Mouse (Mus musculus): ENCODE measurements around the gene Bphl.
A peak's percentile ranks its signal among the peaks of the same experiment; 100 is the strongest.
"Not testable (repeated sequence)": the region's sequence is repeated elsewhere in the genome, so short reads cannot be mapped to it uniquely, and the experiment has no call there.

Gene Bphl

GRCm38 (mm10) chr13:34088201-34088649 is 50.8 kb downstream of the Bphl start:
- not testable (repeated sequence) for DNase-seq (ENCODE audit: low spot score in 2 of 2)

- no peak for DNase-seq (ENCODE audit: low spot score in 2 of 2)
Observed at GRCm38 (mm10) chr13:34088871-34089288, 51.5 kb downstream of the Bphl start.

- no peak for DNase-seq (ENCODE audit: low spot score in 2 of 2)
Observed at GRCm38 (mm10) chr13:34089358-34089757, 52.0 kb downstream of the Bphl start.

- peak; percentile 54 to 81 for DNase-seq (ENCODE audit: low spot score in 2 of 2)
Observed at GRCm38 (mm10) chr13:34095542-34096435, 58.4 kb downstream of the Bphl start.

GRCm38 (mm10) chr13:34096455-34096854 is 59.1 kb downstream of the Bphl start:
- DNase-seq (ENCODE audit: low spot score in 2 of 2): no peak

- no peak for DNase-seq (ENCODE audit: low spot score in 2 of 2)
Observed at GRCm38 (mm10) chr13:34097086-34097485, 59.7 kb downstream of the Bphl start.

GRCm38 (mm10) chr13:34100733-34101132 is 63.3 kb downstream of the Bphl start:
- no peak for DNase-seq (ENCODE audit: low spot score in 2 of 2)

- no peak for DNase-seq (ENCODE audit: low spot score in 2 of 2)
Observed at GRCm38 (mm10) chr13:34101247-34101646, 63.9 kb downstream of the Bphl start.

- DNase-seq (ENCODE audit: low spot score in 2 of 2): no peak
Observed at GRCm38 (mm10) chr13:34101908-34102307, 64.5 kb downstream of the Bphl start.

GRCm38 (mm10) chr13:34105364-34105763 is 68.0 kb downstream of the Bphl start:
- no peak for DNase-seq (ENCODE audit: low spot score in 2 of 2)

GRCm38 (mm10) chr13:34106256-34106655 is 68.9 kb downstream of the Bphl start:
- DNase-seq (ENCODE audit: low spot score in 2 of 2): no peak

- DNase-seq (ENCODE audit: low spot score in 2 of 2): no peak
Observed at GRCm38 (mm10) chr13:34106999-34107398, 69.6 kb downstream of the Bphl start.

GRCm38 (mm10) chr13:34109035-34109676 is 71.8 kb downstream of the Bphl start:
- no peak for DNase-seq (ENCODE audit: low spot score in 2 of 2)

- no peak for DNase-seq (ENCODE audit: low spot score in 2 of 2)
Observed at GRCm38 (mm10) chr13:34109677-34110058, 72.3 kb downstream of the Bphl start.

- no peak for DNase-seq (ENCODE audit: low spot score in 2 of 2)
Observed at GRCm38 (mm10) chr13:34111019-34111418, 73.6 kb downstream of the Bphl start.

- DNase-seq (ENCODE audit: low spot score in 2 of 2): no peak
Observed at GRCm38 (mm10) chr13:34111878-34112277, 74.5 kb downstream of the Bphl start.

GRCm38 (mm10) chr13:34112369-34113081 is 75.1 kb downstream of the Bphl start:
- no peak for DNase-seq (ENCODE audit: low spot score in 2 of 2)

- no peak for DNase-seq (ENCODE audit: low spot score in 2 of 2)
Observed at GRCm38 (mm10) chr13:34113086-34113485, 75.7 kb downstream of the Bphl start.

GRCm38 (mm10) chr13:34114654-34115053 is 77.3 kb downstream of the Bphl start:
- DNase-seq (ENCODE audit: low spot score in 2 of 2): no peak

- DNase-seq (ENCODE audit: low spot score in 2 of 2): no peak
Observed at GRCm38 (mm10) chr13:34116508-34116907, 79.1 kb downstream of the Bphl start.

GRCm38 (mm10) chr13:34118816-34119215 is 81.4 kb downstream of the Bphl start:
- no peak for DNase-seq (ENCODE audit: low spot score in 2 of 2)

GRCm38 (mm10) chr13:34119406-34119805 is 82.0 kb downstream of the Bphl start:
- no peak for DNase-seq (ENCODE audit: low spot score in 2 of 2)

All from frontal cortex, postnatal 14 days (tissue).